Mouse (Mus musculus) lung, postnatal 4 days (tissue): ENCODE results near the gene Slc12a5.

Experiments
- DNase-seq, 2 experiments: peaks; one replicate each; pipeline ENCODE4 v3.0.0; 2021

Gene Slc12a5

DNA sequence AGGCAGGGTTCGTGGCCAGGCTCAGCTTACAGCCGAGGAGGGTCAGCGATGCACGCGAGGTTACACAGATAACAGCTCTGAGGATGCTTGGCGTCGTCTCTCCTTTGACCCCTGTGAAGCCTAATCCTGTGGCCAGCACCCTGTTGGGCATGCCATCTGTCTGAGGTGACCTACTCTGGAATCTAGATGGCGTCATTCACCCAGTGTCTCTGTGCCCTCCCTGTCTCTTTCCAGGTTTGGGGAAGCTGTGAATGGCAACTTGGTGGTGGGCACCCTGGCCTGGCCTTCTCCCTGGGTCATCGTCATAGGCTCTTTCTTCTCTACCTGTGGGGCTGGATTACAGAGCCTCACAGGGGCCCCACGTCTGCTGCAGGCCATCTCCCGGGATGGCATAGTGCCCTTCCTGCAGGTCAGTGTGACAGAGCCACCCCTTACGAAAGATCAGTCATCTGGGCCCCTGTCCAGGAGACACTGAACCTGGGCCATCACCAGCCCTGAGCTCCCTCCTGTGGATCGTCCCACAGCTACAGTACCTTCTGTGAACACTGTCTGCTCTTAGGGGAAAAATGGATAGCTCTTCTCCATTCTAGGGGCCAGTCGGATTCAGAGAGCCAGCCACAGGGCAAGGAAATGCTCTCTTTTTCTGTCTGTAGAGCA, 25.9 kb downstream of the Slc12a5 start:
- DNase-seq: no peak

DNA sequence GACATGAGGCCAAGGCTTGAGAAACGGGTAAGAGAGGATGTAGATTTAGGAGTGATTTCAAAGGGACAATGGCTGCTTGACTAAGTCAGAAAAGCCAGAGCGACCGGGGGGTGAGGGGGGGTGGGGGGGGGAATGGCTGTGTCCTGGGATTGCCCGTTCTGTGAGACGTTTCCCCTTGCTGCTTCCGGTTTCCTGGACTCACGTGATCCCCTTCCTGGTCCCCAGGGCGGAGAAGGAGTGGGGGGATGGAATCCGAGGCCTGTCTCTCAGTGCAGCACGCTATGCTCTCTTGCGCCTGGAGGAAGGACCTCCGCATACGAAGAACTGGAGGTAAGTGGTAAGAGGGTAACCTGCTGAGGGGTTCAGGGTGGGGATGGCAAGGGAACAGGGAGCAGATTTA, 28.2 kb downstream of the Slc12a5 start:
- no peak for DNase-seq

DNA sequence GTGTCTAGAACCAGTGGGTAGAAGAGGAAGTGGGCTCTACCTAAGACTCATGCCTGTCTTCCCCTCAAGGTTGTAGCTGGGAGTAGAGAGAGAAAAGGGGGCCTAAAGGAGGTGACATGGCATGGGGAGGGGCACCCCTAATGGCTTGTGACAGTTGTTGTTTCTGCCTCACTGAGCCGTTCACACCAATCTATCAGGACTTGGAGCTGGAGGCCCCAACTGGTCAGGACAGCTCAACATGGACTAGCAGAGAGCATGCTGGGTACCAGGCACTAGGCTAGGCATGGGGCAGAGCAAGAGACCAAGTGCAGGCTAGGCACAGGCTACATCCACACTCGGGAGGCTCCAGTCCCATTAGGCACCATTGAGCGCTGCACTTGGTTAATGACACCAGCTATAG, 30.5 kb downstream of the Slc12a5 start:
- no peak for DNase-seq

DNA sequence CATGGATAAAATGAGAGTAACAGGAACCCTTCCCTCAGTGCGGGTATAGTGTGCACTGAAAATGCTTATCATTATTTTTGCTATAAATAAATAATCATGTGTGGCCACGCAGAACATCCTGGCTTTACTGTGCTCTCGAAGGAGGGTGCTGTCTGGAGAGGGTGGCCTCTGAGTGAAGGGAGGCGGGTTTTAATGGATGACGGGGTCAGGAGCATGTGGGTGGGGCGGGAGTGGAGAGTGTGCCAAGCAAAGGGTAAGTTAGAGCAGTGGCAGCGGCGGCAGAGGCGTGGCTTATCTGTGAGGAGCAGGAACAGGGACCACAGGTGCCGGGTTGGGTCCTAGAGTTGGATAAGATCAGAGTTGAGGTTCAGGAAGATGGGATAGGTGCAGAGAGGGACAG, 31.2 kb downstream of the Slc12a5 start:
- peak in 1 of 2 experiments; percentile 18 for DNase-seq

DNA sequence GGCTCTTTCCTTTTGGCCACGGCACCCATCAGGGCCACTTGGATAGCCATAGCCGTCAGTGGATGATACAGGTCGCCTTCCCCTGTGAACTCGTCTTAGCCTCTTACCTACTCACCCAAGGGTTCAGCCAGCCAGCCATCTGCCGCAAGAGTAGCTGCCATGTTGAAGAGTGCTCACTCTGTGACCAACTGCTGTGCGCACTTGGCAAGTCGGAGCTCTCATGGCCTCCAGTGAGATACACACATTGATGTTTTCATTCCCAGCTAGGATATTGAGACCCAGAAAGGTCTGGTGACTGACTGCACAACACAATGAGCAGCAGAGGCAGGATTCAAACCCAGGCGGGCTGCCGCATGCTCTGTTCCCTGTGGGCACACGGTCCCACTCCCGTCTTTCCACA, 33.6 kb downstream of the Slc12a5 start:
- DNase-seq: no peak

DNA sequence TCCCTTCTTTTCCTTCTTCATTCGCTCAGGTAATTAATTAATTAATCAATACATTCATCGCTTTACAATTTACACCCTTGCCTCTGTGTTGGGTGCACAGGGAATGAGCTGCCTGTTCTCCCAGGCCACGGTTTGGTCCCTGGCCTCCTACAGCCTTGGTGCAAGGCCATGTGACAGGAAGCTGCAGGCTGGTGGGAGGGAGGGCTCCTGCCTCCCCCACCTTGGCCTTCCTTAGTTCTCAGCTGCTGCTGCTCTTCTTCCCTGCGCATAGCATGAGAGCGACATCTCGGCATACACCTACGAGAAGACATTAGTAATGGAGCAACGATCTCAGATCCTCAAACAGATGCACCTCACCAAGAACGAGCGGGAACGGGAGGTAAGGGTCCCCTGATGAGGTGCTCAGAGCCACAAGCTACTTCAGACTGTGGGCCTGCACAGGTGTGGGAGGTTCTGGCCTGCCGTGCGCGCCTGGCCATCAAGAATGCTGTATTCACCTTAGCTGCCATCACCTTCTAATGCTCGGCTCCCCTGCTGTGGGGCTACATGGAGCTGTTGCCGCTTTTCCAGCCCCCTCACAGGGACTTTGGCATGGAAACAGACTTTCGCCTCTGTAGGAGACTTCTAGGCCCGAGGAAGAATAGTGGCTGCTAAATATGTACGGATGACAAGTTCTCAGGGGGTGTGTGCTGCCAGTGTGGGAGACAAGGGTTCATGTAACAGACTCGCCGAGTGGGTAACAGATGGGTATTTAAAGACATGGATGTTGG, 34.2 kb downstream of the Slc12a5 start:
- DNase-seq: no peak

DNA sequence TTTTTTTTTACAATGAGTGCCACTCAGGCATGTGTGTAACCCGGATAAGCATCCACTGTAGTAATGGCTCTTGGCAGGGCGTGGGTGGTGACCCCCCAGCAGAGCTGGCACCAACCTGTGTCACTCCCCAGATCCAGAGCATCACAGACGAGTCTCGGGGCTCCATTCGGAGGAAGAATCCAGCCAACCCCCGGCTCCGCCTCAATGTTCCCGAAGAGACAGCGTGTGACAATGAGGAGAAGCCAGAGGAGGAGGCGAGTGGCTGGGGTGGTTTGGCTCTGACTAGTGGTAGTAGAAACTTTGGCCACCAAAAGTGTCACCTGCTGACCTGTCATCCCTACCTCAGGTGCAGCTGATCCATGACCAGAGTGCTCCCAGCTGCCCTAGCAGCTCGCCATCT, 35.4 kb downstream of the Slc12a5 start:
- DNase-seq: no peak

DNA sequence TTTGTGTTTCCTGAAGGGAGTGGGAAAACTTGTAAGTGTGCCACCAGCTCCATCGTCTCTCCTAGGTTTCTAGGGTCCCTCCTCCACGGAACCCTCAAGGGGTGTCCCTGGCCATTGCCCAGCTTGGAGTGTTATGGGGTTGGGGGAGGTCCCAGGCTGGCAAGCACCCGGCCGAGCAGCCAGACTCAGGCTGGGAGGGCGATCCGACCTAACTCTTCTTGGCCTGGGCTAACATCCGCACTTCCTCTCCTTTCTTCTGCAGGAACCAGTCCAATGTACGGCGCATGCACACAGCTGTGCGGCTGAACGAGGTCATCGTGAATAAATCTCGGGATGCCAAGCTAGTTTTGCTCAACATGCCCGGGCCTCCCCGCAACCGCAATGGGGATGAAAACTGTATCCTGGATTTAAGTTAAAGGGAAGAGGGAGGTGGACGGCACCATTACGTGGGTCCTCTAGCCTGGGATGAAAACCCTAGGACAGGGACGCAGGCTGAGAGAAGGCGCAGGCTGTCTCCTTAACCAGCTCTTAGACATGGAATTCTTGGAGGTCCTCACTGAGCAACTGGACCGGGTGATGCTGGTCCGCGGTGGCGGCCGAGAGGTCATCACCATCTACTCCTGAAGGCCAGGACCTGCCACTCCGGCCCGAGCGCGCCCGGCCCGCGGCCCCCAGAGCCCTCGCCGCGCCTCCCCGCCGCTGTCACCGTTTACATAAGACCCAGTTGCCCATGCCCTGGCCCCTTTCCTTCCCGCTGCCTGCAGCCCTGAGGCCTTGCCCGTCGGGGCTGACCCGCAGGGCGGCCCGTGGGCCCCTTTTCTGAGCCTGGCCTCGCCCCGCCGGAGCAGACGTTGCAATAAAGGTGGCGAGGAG, 36.5 kb downstream of the Slc12a5 start:
- DNase-seq: no peak

DNA sequence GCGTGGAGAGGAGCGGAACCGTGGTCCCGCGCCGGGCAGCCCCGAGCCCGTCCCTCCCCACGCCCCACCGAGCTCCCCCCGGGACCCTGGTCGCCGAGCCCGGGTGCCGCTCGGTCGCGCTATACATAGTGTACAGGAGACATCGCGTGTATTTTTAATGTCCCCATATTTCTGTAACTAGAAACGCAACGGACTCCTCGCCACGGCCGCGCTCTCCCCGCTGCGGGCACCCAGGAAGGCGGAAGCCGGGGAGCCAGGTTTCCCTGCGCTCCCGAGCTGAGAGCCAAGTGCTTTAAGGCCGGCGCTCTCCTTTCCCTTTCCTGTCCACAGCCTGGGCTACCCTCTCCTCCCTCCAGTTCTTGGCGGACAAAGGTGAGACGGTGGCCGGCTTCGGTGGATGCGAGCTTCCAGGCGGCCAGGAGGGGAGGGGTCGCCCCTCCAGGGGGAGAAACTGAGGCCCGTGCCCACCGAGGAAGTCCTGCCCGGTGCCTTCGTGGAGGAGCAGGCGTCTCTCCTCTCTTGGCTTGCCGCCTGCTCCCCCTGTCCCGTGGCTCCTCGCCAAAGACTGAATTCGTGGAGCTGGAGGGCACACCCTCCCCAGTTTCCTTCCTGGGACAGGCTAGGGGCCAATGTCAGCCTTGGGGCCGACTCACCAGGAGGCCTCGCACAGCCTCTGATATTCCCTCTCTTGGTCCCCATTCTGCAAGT, 37.3 kb downstream of the Slc12a5 start:
- DNase-seq: peak; percentile 60 to 70

DNA sequence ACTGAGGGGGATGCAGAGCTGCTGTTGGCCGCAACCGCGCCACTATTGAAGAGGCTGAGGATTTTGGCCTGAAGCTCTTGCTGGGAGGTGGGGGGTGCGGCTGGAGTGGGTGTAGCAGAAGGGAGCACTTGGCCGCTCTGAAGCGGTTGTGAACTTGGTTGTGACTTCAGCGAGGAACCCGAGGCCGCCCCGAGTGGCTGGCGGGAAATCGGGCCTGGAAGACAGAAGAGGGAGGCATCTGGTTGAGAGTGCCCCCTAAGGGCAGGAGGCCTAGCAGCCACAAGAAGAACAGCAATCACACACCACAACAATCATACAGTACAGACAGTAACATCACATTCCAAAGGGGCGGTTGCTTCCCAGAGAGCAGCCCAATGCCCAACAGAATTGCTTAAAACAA, 41.4 kb downstream of the Slc12a5 start:
- DNase-seq: no peak

DNA sequence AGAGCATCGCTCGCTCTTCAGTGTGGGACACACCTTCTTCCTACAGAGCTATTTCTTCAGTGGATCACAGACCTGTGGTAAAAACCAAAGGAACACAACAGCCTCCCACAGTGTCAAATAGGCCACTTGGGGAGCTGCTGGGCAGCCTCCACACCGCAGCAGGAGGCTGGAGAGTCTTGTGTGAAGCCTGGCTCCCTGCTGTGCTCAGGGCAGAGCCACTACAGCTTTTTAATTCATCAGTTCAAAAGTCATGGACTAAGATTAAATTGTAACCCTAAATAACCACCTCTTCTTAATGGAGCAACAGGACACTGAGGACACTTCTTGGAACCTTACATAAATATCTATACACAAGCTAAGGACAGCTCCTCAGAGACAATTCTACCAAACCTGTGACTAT, 42.5 kb downstream of the Slc12a5 start:
- DNase-seq: no peak

DNA sequence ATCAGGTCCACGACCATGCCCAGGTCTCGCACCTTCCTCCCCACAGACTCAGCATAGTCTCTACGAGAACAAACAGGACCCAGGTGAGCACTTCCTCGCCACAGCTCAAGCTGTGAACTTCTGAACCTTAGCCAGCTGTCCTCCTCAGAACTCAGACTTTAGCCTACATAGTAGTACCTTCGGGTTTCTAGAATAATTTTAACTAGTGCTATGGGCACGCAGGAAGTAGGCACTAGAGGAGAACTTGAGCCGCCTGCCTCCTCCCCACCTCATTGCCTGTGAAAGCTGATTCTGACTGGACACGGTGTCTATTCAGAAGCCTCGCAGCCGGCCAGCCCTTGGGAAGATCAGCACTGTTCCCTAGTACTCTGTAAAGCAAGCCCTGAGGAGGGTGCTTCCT, 43.6 kb downstream of the Slc12a5 start:
- DNase-seq: no peak

DNA sequence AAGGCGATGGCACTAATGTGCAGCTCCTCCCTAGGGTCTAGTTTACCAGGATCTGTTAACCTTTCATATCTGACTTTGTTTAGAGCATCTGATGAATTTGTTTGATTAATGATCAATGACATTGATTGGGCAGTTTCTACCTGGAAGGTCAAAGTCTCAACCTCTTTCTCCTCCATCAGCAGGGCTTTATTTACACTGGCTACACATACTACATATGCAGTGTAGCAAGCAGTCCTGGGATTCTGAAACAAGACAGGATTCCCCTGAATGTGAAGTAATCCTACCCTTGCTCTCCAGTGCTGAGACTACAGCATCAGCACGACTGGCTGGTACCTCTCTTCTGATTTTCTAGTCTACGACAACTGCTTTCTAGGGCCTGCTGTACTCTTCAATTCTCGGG, 46.2 kb downstream of the Slc12a5 start:
- DNase-seq: no peak

DNA sequence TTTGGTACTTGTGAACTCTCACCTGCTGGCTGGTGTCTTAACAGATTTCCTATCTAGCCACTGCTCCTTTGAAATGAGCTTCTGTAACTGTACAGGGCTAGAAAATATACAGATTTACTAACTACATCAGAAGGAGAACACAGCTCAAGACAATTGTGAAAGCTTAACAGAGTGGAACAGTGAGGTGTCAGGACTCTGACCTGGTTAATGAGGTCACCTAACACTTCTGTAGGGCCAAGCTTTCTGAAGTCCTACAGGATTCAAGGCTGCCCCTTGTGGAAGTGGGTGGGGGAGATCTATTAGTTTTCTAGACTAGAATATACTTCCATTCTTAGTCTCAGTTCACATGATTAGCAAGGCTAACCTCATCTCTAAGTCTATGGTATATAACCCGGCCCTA, 47.4 kb downstream of the Slc12a5 start:
- DNase-seq: no peak

DNA sequence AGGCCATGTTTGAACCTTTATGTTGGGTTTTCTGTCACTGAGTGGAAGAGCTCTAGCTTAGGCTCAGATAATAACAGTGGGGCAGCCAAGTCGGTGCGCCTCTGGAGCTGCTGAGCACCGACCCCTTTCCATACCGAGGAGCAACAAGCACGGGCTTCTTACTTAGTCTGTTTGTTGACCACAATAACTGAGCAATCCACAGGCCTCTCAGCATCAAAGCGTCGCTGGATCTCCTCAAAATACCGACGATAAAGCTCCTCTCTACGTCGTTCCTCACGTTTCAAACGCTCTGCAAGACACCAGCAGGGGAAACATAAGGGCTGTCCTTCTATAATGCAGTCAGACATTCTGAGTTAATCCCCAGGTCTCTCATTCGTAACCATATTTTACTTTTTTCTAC, 48.6 kb downstream of the Slc12a5 start:
- no peak for DNase-seq

DNA sequence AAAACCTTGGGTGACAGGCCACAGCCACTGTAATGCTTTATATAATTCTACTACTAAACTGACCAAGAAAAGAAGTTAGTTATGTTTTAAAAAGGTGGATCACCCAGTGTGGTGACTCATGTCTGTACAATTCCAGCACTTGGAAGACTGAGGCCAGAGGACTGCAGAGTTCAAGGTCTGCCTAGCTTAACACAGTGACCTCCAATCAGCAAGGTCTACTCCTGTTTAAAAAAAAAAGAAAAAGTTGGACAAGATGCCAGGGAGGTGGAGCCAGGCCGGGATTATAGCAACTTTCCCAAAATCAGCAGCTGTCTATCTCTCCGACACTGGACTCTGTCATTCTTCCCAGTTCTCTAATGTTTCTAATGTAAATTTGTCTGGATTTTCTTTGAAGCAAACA, 49.0 kb downstream of the Slc12a5 start:
- no peak for DNase-seq

DNA sequence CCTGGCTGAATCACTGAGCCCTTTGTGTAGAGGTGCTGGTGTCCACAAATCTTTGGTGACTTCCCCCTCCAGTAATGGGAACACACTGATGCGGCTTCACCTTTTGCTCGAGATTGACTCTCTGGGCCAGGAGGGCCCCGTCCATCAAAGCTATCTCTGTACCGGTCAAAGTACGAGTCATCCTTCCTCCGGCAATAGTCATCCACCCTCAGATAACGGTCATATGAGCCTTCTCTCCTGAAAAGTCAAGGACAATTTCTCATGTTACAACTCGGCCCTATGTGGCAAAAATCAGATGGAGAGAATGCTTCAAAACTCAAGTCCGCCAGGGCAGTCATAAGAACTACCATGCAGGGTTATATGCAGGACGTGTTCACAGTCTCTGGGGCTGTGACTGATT, 49.7 kb downstream of the Slc12a5 start:
- DNase-seq: no peak

DNA sequence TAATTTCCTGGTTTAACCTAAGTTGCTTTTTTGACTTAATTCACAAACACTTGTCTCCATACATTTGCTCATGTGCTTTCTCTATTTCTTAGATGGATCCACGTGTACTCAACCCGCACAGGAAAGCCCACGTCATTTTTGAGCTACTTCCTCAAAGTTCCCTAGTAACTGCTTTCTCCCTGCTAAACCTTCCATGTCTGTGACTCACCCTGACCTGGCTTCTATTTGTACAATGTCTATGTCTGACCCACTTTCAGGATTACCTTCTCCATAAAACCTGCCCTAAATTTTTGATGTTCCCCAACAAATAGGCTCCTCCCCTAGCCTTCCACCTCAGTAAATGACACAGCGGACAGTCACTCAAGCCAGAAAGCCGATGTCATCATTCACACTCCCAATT, 54.3 kb downstream of the Slc12a5 start:
- DNase-seq: no peak

DNA sequence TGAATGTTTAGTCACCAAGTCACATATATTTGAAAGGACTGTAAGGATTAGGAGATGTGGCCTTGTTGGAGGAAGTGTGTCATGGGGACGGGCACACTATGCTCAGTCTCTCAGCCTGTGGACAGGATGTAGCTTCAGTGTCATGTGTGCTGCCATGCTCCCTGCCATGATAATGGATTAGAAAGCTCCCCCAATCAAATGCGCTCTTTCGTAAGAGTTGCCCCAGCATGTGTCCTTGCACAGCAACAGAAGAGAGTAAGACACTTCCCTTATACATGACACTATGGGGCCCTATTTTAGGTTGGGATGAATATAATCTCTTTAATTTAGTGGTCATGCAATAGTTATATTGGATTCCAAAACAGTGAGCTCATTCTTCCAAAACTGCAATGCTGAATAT, 59.9 kb downstream of the Slc12a5 start:
- no peak for DNase-seq

DNA sequence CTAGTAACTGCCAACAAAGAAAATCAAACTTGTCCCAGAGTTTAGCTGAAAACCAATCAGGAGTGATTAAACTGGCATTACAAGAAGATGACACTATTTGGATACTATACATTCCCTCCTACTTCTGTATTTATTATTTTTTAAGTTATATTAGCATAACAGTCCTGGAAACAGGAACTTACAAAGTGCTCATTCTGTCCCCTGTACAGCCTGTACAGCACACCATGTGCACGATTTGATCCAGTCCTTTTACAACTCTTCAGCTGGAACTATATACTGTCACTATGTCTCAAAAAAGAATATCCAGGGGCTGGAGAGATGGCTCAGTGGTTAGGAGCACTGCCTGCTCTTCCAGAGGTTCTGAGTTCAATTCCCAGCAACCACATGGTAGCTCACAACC, 66.6 kb downstream of the Slc12a5 start:
- no peak for DNase-seq

DNA sequence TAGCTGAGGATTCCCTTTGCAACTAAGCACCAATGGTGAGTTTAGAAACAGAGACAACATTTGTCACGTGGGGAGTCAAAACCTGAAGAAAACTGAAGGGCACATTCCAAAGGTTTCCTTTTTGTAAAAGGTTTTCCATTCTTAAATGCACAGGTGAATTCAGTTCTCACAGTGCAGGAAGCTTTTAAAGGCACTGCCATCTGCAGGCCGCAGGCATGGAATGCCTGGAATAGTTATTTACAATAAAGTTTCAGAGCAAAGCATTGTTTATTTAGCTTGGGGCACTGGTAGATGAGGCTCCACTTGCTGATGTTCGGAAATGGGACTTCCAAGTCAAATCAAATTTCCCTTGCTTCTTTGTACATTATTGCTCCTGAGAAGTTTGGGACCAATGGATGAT, 71.9 kb downstream of the Slc12a5 start:
- DNase-seq: no peak

DNA sequence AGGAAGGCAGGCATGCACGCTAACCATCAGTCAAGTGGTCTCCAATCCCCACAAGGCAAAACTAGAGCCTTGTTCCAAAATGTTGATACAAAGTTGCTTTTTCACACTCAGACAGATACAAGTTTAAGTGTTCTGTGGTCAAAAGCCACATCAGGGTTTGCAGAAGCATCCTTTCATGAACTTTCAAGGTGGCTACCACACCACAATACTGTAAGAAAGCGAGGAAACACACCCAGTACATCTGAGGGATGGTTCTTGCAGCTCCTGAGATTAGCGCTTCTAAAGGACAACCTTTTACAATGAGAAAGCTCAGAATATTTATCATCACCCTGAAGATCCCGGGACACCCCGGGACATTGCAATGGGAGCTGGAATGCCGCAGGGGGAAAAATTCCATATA, 72.7 kb downstream of the Slc12a5 start:
- DNase-seq: no peak
